Comparison of ENCODE assay signal across 18 mouse cellular contexts in the genomic region with DNA sequence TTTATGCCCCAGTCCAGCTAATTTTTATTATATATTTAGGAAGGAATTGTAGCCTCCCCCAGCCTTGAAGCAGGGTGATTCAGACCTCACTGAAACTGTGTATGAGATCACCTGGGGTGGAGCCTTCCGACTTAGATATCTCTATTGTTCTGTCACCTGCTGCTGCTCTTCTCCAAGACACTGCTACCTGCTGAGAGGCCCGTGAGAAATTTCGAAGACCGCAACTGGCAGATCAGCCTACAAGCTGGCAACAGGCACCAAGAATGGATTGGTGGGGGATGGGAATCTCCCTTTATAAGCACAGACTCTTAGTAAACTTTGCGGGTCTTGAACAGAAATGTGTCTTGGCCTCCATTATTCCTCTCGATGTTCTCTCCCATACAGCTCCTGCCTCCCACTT. TPM values are rescaled to one million over a fixed set of nuclear protein-coding genes. Genes with fewer than 3 reads are reported as not detected.
"Had no signal": no experiment of that assay in that cellular context is flagged by ENCODE, and none has a peak within 500 bp of the region (broad histone marks: within the 10 kb centered on the region; RNA-seq: fewer than 3 reads in every experiment).

No protein-coding gene starts in this region.

- DNase-seq: lung, adult 18-20 months; lung, embryonic 14.5 days; lung, postnatal 10 days; lung, postnatal 4 days; midbrain, embryonic 14.5 days; right cerebral cortex, postnatal 14 days; thymus, adult 2 months; thymus, postnatal 25 days; thymus, postnatal 4 days had no signal

- H3K27ac ChIP-seq: midbrain, embryonic 10.5 days; midbrain, embryonic 12.5 days; neural tube, embryonic 13.5 days; neural tube, embryonic 15.5 days; stomach, embryonic 15.5 days; stomach, postnatal 0 days had no signal

- H3K4me3 ChIP-seq: midbrain, embryonic 10.5 days; midbrain, embryonic 12.5 days; myocyte; neural tube, embryonic 13.5 days; neural tube, embryonic 15.5 days; stomach, embryonic 15.5 days had no signal

RNA-seq across cellular contexts. Expression of gene Olfr487, which starts 17.5 kb away (rescaled TPM):
- total RNA-seq: megakaryocyte, adult 5-6 weeks; megakaryocyte-erythroid progenitor cell, adult 5-6 weeks had no signal

RNA-seq across cellular contexts. Expression of gene Olfr486, which starts 24.4 kb away (rescaled TPM):
- total RNA-seq: megakaryocyte, adult 5-6 weeks; megakaryocyte-erythroid progenitor cell, adult 5-6 weeks had no signal

RNA-seq across cellular contexts. Expression of gene Olfr485, which starts 37.3 kb away (rescaled TPM):
- total RNA-seq: megakaryocyte, adult 5-6 weeks; megakaryocyte-erythroid progenitor cell, adult 5-6 weeks had no signal
